Mouse (Mus musculus): ENCODE results near the gene Pias1. TPM values are rescaled to one million over a fixed set of nuclear protein-coding genes. Genes with fewer than 3 reads are reported as not detected.

Pias1 gene
- total RNA-seq, 2 experiments from 2014 or later = 20.3 to 24.5 TPM

- DNase-seq (ENCODE audit: low spot score) = no peak
- intact Hi-C loops (cut with DNase I) = no loop called here
These were observed 35.0 kb downstream of the Pias1 start for GRCm38 (mm10) chr9:62952713-62953112.

DNA sequence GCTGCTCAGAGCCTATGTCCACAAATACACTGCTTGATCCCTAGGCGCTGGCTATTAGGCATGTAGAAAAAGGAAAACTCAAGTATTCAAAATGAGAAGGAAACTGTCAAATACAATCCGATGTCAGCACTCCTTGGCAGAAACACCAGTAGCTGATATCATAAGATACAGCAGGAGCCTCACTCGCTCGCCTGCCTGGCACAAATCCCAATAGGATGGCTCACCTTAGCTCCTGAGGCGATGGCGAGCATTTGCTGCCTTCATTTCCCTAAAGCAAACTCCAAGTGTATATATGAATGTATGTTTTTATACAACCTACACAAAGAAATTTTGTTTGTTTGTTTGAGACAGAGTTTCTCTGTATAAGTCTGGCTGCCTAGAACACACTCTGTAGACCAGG lies 42.4 kb downstream of the Pias1 start:
- DNase-seq (ENCODE audit: low spot score) = no peak
- intact Hi-C loops (cut with DNase I) = no loop called here

DNA sequence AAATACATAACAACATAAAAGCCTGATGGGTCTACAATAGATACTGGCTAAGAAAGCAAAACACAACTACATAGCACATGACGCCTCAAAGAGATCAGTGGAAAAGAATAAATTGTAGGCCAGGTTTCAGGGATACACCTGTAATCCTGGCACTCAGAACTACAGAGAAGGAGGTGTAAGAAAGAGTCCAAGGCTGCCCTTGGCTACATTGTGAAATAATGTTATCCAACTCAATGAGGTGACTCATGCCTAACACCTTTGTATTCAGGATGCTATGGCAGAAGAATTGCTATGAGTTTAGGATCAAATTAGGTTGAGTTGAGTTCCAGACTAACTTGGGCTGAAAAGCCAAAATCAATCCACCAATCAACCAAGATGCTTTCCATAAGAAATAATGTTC lies 43.7 kb downstream of the Pias1 start:
- DNase-seq (ENCODE audit: low spot score) = no peak
- intact Hi-C loops (cut with DNase I) = loop anchor here (5.0 kb wide), 1 partner anchor 33 kb away; no protein-coding TSS in a partner anchor

DNA sequence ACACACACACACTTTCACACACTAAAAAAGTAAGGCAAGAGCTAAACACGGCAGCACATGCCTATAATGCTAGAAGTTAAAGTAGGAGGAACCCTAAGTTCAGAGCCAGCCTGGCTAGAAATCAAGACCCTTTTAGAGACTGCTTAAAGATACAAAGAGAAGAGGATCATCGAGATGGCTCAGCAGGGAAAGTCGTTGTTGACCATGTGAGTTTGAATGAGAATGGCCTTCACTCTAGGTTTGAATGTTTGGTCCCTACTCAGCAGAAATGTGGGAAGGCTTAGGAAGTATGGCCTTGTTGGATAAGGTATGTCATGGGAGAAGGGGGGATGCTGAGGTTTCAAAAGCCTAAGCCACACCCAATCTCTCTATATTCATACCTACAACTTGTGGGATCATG lies 46.8 kb downstream of the Pias1 start:
- DNase-seq (ENCODE audit: low spot score) = no peak
- intact Hi-C loops (cut with DNase I) = loop anchor here (5.0 kb wide), 1 partner anchor 36 kb away; no protein-coding TSS in a partner anchor

DNA sequence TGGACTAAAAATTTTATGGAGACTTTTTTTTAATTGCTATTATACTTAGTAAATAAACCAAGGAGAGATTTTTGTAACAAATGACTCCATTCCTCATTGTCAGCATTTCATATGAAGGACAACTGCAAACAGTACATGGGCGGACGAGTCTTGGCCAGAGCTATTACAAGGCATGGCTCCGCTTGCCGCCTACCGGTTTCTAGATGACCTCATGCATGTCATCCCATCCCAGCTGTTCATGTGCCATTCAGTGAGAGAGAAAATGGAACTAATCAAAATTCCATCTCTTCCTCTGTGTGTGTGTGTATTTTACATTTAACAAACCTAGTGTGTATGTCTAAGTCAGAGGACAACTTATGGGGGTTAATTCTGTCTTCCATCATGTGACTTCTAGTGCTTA lies 51.9 kb downstream of the Pias1 start:
- DNase-seq (ENCODE audit: low spot score) = no peak
- intact Hi-C loops (cut with DNase I) = no loop called here

- DNase-seq (ENCODE audit: low spot score) = no peak
- intact Hi-C loops (cut with DNase I) = loop anchor here (5.0 kb wide), 1 partner anchor 37 kb away; no protein-coding TSS in a partner anchor
These were observed 52.9 kb downstream of the Pias1 start for GRCm38 (mm10) chr9:62934700-62935400.

- no peak for DNase-seq (ENCODE audit: low spot score)
- intact Hi-C loops (cut with DNase I) = loop anchor here (5.0 kb wide), 1 partner anchor 40 kb away; no protein-coding TSS in a partner anchor
These were observed 55.0 kb downstream of the Pias1 start for GRCm38 (mm10) chr9:62932575-62933339.

DNA sequence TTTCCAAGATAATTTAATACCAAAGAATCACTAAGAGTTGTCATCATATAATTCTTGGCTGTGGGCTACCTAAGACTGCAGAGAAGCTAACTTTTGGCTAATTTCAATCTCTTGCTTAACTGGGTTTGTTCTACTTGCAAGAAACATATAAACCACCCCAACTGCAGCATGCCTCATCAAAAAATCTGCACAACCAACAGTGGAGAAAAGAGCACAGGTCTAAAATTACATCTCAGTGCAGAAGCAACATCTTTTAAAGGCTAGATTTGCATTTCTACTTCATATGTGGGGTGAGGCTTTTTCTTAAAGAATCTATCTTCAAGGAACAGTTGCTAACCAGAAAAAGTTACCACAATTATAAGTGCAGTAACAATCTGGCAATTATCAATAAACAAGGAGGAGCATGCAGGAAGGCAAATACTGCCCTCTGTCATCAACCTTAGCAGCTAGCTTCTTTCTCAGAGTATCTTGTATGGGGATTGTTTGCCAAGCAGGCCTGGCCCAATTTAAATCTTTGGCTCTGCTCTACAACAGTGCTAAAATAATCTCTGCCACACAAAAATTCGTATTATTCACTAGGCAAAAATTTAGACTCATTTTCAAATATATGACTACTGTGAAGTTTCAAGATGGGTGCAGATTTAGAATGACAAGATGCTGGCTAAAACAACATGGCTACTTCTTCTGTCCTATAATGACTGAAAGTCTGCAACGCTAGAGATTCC lies 62.7 kb downstream of the Pias1 start:
- intact Hi-C loops (cut with DNase I) = no loop called here
- no peak for DNase-seq (ENCODE audit: low spot score)

- intact Hi-C loops (cut with DNase I) = no loop called here
- no peak for DNase-seq (ENCODE audit: low spot score)
These were observed 66.8 kb downstream of the Pias1 start for GRCm38 (mm10) chr9:62920877-62921276.

DNA sequence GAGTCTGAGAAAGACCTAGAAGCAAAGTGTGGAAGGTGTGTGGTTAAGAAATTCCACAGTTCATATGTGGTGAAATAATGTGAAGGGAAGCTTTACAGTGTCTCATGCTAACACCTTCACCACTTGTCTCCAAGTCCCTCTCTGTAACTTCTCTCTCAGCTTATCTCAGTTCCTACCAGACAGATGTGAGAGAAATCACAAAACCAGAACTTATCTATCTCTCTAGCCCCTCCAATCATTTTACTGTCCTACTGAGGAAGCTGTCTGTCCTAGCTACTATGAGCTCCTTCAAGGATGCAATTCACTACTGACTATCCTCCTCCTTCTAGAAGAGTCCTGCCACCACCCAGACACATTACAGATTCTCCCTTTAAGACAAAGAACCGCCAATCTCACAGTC lies 70.7 kb downstream of the Pias1 start:
- DNase-seq (ENCODE audit: low spot score) = no peak
- intact Hi-C loops (cut with DNase I) = loop anchor here (10.0 kb wide), 1 partner anchor 208 kb away; no protein-coding TSS in a partner anchor

DNA sequence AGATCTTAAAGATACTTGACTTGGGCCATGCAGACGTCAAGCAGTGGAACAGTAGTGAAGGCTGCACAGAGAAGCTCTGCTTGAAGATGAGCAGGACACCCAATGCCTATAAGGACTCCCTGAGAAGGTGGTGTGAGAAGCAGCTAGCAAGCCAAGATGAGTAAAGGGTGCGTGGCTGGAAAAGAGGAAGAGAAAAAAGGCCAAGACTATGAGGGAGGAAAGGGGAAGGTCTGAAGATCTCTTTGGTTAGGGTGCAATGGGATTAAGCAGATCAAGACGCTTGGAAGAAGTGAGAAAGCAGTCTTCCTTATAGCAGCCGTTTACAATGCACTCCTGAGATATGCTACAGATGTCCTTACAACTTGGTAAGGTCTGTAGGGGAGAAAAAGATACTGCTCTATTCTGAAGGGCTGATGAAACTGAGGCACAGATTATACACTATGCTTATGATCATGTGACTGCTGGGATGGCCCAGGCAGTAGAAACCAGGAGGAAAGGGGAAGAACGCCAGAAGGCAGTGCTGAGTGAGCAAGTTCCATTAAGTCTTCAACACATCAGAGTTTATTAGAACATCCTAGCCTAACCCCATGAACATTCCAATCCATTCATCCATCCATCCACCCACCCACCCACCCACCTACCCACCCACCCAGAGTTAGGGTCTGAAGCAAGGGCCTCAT lies 74.2 kb downstream of the Pias1 start:
- DNase-seq (ENCODE audit: low spot score) = no peak
- intact Hi-C loops (cut with DNase I) = loop anchor here (10.0 kb wide), 1 partner anchor 211 kb away; no protein-coding TSS in a partner anchor

DNA sequence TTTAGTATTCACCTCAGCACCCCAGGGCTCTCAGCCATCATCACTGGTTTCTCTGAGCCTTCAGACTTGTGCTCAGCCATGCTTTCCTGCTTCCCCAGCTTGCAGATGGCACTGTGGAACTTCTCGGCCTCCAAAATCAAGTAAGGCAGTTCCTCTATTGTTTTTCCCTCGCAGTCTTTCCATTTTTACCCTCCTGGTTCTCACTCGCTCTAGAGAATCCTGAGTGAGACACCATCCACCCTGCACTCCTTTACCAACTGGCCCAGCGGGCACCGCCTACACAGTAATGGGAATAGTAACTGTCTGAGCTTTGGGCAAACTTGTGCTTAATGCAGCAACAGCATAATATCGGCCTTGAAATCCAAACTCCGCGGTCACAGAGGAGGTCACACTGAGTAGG lies 82.7 kb downstream of the Pias1 start:
- no peak for DNase-seq (ENCODE audit: low spot score)
- intact Hi-C loops (cut with DNase I) = no loop called here

DNA sequence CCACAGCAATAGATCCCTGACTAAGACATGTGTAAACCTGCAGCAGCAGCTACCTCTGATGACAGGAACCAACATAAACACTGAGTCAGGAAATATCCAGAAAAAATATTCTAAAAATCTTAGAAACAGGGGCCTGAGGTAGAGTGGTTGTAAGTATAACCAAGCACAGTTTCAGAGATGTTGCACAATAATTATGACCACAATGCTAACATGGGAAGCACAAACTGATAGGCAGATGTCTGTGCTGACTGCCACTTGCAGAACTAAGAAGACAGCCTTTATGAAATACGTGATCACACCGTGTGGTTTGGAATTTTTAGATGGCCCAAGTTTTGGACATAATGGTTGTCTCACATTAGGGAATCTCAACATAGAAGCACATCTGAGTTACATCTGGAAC lies 83.9 kb downstream of the Pias1 start:
- no peak for DNase-seq (ENCODE audit: low spot score)
- intact Hi-C loops (cut with DNase I) = no loop called here

DNA sequence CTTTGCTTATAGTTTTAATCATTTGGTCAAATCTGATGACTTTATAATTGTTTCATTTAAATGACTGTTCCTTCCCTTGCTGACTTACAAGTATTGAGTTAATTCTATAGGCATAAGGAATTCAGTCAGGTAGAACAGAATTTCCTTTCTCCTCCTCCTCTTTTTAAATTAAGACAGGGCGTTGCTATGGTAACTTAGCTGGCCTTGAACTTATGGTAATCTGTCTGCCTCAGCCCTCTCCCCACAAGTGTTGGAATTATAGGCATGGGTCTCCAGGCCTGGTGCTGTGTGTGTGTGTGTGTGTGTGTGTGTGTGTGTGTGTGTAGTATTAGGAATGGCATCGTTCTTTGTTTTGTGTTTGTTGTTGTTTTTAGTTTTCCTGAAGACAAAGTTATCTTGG lies 86.0 kb downstream of the Pias1 start:
- intact Hi-C loops (cut with DNase I) = no loop called here
- no peak for DNase-seq (ENCODE audit: low spot score)

DNA sequence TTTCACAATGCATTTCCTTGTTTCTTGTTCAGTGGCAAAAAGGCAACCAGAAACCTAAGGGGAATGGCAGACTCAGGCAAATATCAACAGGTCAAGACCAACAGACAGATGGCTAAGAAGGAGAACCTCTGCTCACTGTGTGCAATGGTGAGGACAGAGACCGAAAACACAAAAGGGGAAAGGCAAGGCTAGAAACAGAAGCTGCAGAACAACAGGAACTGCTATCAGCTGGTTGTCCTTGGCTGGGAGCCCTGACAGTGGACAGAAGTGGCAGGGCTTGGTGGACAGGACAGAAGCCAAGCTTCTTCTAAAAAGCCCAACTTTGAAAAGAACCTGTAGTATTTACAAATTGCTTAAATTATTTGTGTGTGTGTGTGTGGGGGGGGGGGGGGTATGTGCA lies 93.2 kb downstream of the Pias1 start:
- intact Hi-C loops (cut with DNase I) = no loop called here
- DNase-seq (ENCODE audit: low spot score) = peak; percentile 35

GRCm38 (mm10) chr9:62881871-62882270 lies 105.9 kb downstream of the Pias1 start:
- peak; percentile 44 for DNase-seq (ENCODE audit: low spot score)
- intact Hi-C loops (cut with DNase I) = no loop called here

- intact Hi-C loops (cut with DNase I) = no loop called here
- DNase-seq (ENCODE audit: low spot score) = no peak
These were observed 109.9 kb downstream of the Pias1 start for GRCm38 (mm10) chr9:62877825-62878224.

GRCm38 (mm10) chr9:62876966-62877616 lies 110.6 kb downstream of the Pias1 start:
- DNase-seq (ENCODE audit: low spot score) = no peak
- intact Hi-C loops (cut with DNase I) = no loop called here

- DNase-seq (ENCODE audit: low spot score) = no peak
These were observed 117.0 kb downstream of the Pias1 start for GRCm38 (mm10) chr9:62870728-62871127.

More at GRCm38 (mm10) chr9:62870728-62871127, 117.0 kb downstream of the Pias1 start:
- intact Hi-C loops (cut with DNase I) = no loop called here

Data from heart, postnatal 25 days (tissue).